Mouse (Mus musculus) CH12.LX (cell line): ENCODE results near the gene Ttc3.

ENCODE experiments used
- CTCF ChIP-seq, 2 experiments: IDR thresholded peaks in 1 of 2; conservative IDR thresholded peaks in 1 of 2; 2 replicates each; pipeline ENCODE4 v1.5.1; 2011 to 2012; ENCODE audit warnings: low read depth in 2 of 2, low read length in 2 of 2, improper control_type of control experiment in 1 of 2, inconsistent platforms in 1 of 2, mild to moderate bottlenecking in 1 of 2, moderate library complexity in 1 of 2
- EP300 ChIP-seq: IDR thresholded peaks from 2 replicates; pipeline ENCODE4 v1.6.1; 2011; ENCODE audit warnings: low read length, improper control_type of control experiment
- POLR2A ChIP-seq: IDR thresholded peaks from 2 replicates; pipeline ENCODE4 v1.6.1; 2011; ENCODE audit warnings: low read depth, mild to moderate bottlenecking, improper control_type of control experiment, low read length
- POLR2AphosphoS2 ChIP-seq: IDR thresholded peaks from 2 replicates; pipeline ENCODE4 v1.6.1; 2011; ENCODE audit warnings: low read depth, low read length, improper control_type of control experiment

GRCm38 (mm10) chr16:94401636-94402035 lies 31.2 kb downstream of the Ttc3 start:
- TF ChIP-seq POLR2AphosphoS2 = no peak
- no peak for TF ChIP-seq CTCF (conservative IDR thresholded peaks at IDR 0.05 in 1 of 2, IDR thresholded peaks at IDR 0.05 in 1 of 2; ENCODE audit: low read depth in 2 of 2, low read length in 2 of 2)
- TF ChIP-seq POLR2A = no peak
- TF ChIP-seq EP300 = no peak
